Mouse (Mus musculus) MEL (cell line): ENCODE measurements around the gene Ikzf5. TPM values are rescaled to one million over a fixed set of nuclear protein-coding genes. Genes with fewer than 3 reads are reported as not detected.

Source experiments
- DNase-seq: peaks from one replicate; pipeline ENCODE4 v3.0.0; 2011; ENCODE audit warnings: low read depth, low spot score
- H3K27ac ChIP-seq: 2 replicates; pipeline ENCODE4 v1.5.1; 2012; ENCODE audit warnings: low read depth, mild to moderate bottlenecking, control low read depth, low read length, moderate library complexity; ENCODE audit not compliant: control insufficient read depth
- H3K27me3 ChIP-seq, 2 experiments: fragments of 150-350 bp in 1 of 2; sonication (generic) in 1 of 2; 2 replicates each; pipeline ENCODE4 v1.6.1; 2012; ENCODE audit warnings: low read length in 2 of 2, mild to moderate bottlenecking in 2 of 2, improper control_type of control experiment in 1 of 2, moderate library complexity in 1 of 2; ENCODE audit not compliant: insufficient read depth in 2 of 2, control insufficient read depth in 1 of 2
- H3K36me3 ChIP-seq, 2 experiments: 2 replicates each; pipeline ENCODE4 v1.6.1; 2012 to 2014; ENCODE audit warnings: low read length in 2 of 2, improper control_type of control experiment in 1 of 2, inconsistent platforms in 1 of 2, mild to moderate bottlenecking in 1 of 2; ENCODE audit not compliant: insufficient read depth in 2 of 2, control insufficient read depth in 1 of 2
- H3K4me1 ChIP-seq, 2 experiments: fragments of 150-350 bp in 1 of 2; sonication (generic) in 1 of 2; 2 replicates each; pipeline ENCODE4 v1.6.1; 2012; ENCODE audit warnings: low read length in 2 of 2, improper control_type of control experiment in 1 of 2, mild to moderate bottlenecking in 1 of 2; ENCODE audit not compliant: insufficient read depth in 2 of 2, control insufficient read depth in 1 of 2
- H3K4me3 ChIP-seq, 2 experiments: fragments of 150-350 bp in 1 of 2; sonication (generic) in 1 of 2; 2 replicates each; pipeline ENCODE4 v1.5.1; 2012; ENCODE audit warnings: low read depth in 2 of 2, low read length in 2 of 2, mild to moderate bottlenecking in 2 of 2, moderate library complexity in 2 of 2, control low read depth in 1 of 2, improper control_type of control experiment in 1 of 2; ENCODE audit not compliant: control insufficient read depth in 1 of 2, insufficient read depth in 1 of 2
- H3K79me2 ChIP-seq: 2 replicates; pipeline ENCODE4 v1.6.1; 2012; ENCODE audit warnings: mild to moderate bottlenecking, low read length, moderate library complexity; ENCODE audit not compliant: control insufficient read depth, poor library complexity, insufficient read depth
- H3K9ac ChIP-seq: 2 replicates; pipeline ENCODE4 v1.6.1; 2012; ENCODE audit warnings: low read depth, mild to moderate bottlenecking, control low read depth, low read length, moderate library complexity; ENCODE audit not compliant: control insufficient read depth, poor library complexity, severe bottlenecking
- H3K9me3 ChIP-seq: fragments of 150-350 bp; sonication (generic); replicated peaks from 2 replicates; pipeline ENCODE4 v1.6.1; 2012; ENCODE audit warnings: mild to moderate bottlenecking, low read length, improper control_type of control experiment, moderate library complexity; ENCODE audit not compliant: insufficient read depth
- E2F4 ChIP-seq: IDR thresholded peaks from 2 replicates; pipeline ENCODE4 v1.6.1; 2011; ENCODE audit warnings: low read depth, low read length, improper control_type of control experiment, borderline replicate concordance
- ELF1 ChIP-seq: IDR thresholded peaks from 2 replicates; pipeline ENCODE4 v1.6.1; 2014; ENCODE audit warnings: low read depth, mild to moderate bottlenecking, inconsistent platforms, low read length, improper control_type of control experiment, moderate library complexity
- EP300 ChIP-seq, 2 experiments: IDR thresholded peaks; 2 replicates each; pipeline ENCODE4 v1.6.1; 2011; ENCODE audit warnings: improper control_type of control experiment in 2 of 2, low read length in 2 of 2, low read depth in 1 of 2, mild to moderate bottlenecking in 1 of 2
- GATA1 ChIP-seq: IDR thresholded peaks from 2 replicates; pipeline ENCODE4 v1.6.1; 2011; ENCODE audit warnings: low read depth, low read length, improper control_type of control experiment
- MAX ChIP-seq: IDR thresholded peaks from 2 replicates; pipeline ENCODE4 v1.6.1; 2011; ENCODE audit warnings: low read length, improper control_type of control experiment
- MYC ChIP-seq: IDR thresholded peaks from 2 replicates; pipeline ENCODE4 v1.6.1; 2011; ENCODE audit warnings: low read depth, mild to moderate bottlenecking, low read length, improper control_type of control experiment, moderate library complexity
- POLR2A ChIP-seq, 2 experiments: IDR thresholded peaks; 2 replicates each; pipeline ENCODE4 v1.6.1; 2011 to 2012; ENCODE audit warnings: low read length in 2 of 2, mild to moderate bottlenecking in 2 of 2, control low read depth in 1 of 2, improper control_type of control experiment in 1 of 2, low read depth in 1 of 2, moderate library complexity in 1 of 2; ENCODE audit not compliant: control insufficient read depth in 1 of 2, insufficient read depth in 1 of 2, poor library complexity in 1 of 2
- POLR2AphosphoS2 ChIP-seq: IDR thresholded peaks from 2 replicates; pipeline ENCODE4 v1.6.1; 2011; ENCODE audit warnings: low read length, improper control_type of control experiment
- RAD21 ChIP-seq: IDR thresholded peaks from 2 replicates; pipeline ENCODE4 v1.6.1; 2011; ENCODE audit warnings: mild to moderate bottlenecking, low read depth, low read length, improper control_type of control experiment
- TBP ChIP-seq: IDR thresholded peaks from 2 replicates; pipeline ENCODE4 v1.8.0; 2011; ENCODE audit warnings: low read depth, low read length, improper control_type of control experiment
- USF1 ChIP-seq: IDR thresholded peaks from 2 replicates; pipeline ENCODE4 v1.6.1; 2014; ENCODE audit warnings: low read depth, mild to moderate bottlenecking, inconsistent platforms, low read length, improper control_type of control experiment, moderate library complexity
- ZC3H11A ChIP-seq: IDR thresholded peaks from 2 replicates; pipeline ENCODE4 v1.6.1; 2012; ENCODE audit warnings: low read depth, mild to moderate bottlenecking, inconsistent platforms, low read length, improper control_type of control experiment
- polyA plus RNA-seq, 2 experiments: library from polyadenylated mRNA; stranded (reverse) in 1 of 2; unstranded in 1 of 2; fragments of >175 nt in 1 of 2; fragments of >200 nt in 1 of 2; gene quantifications; 2 replicates each; pipeline versions ENCODE4 v1.2.1 to v1.2.4; 2012; ENCODE audit warnings: low replicate concordance in 2 of 2, low read depth in 1 of 2; ENCODE audit not compliant: insufficient read length in 2 of 2, insufficient read depth in 1 of 2, missing spikeins in 1 of 2
- total RNA-seq: library from RNA; depleted of rRNA; stranded (reverse); fragments of 300-350 nt; gene quantifications from 2 replicates; pipeline ENCODE4 v1.2.3, GENCODE M21; 2012

Ikzf5 gene
- total and polyA plus RNA-seq, 3 experiments: 8.8 to 65.4 (median 28.5) TPM

GRCm38 (mm10) chr7:131411941-131412270 is 1.6 kb upstream of the Ikzf5 start:
- H3K27ac ChIP-seq: no peak overlapping the region
- H3K27me3 ChIP-seq: no peaks in the 10 kb centered on the region
- H3K9me3 ChIP-seq: no peaks in the 10 kb centered on the region
- H3K36me3 ChIP-seq: peaks cover 0 to 17% of the 10 kb centered on the region in 2 experiments; a peak in 2 of 4 replicates
- no peak for TF ChIP-seq USF1
- TF ChIP-seq MAX: no peak
- TF ChIP-seq ELF1: no peak
- no peak for TF ChIP-seq RAD21
- no peak for TF ChIP-seq E2F4
- no peak for TF ChIP-seq POLR2A (IDR thresholded peaks at IDR 0.05; ENCODE audit: control insufficient read depth in 1 of 2, insufficient read depth in 1 of 2, low read depth in 1 of 2, low read length in 2 of 2, poor library complexity in 1 of 2)
- no peak for TF ChIP-seq POLR2AphosphoS2
- peaks cover 13% of the 10 kb centered on the region for H3K79me2 ChIP-seq
- DNase-seq: no peak
- H3K9ac ChIP-seq: no peak overlapping the region
- peaks cover 3 to 5% of the 10 kb centered on the region in 2 experiments for H3K4me1 ChIP-seq
- H3K4me3 ChIP-seq: no peak overlapping the region; a peak in 1 of 4 replicates

DNA sequence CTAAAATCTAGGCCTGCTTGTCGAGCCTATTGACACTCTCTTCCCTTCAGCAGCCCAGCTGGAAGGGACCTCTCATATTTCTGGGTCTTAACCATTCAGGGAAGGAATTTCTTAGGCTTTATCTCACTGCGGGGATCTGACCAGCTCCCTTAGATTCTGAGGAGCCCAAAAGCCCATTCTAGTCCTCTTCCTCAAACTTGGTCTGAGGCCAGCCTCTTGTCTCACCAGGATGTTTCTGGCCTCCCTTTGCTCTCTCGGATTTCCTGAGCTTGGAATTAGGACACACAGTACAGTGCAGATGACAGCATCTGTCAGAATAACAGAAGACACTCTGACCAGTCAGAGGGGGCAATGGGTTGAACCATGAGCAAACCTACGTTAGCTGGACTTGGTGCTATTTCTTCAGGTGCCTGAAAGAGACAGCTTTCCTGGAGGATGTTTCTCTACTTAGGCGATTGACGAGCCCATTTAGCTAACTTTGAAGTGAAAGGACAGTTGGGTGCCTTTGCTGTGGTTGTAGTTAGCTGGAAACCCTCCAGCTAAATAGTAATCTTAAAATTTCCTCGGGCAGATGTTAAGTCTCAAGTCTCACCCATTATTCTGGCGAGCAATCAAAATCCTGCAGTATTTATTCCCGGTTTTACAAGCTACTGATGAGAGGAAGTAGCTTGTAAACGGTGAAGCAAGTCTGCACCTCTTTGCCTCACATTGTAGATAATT is 1.1 kb upstream of the Ikzf5 start:
- peak; percentile 37 for DNase-seq
- H3K9me3 ChIP-seq: no peaks in the 10 kb centered on the region
- H3K79me2 ChIP-seq: peaks cover 15% of the 10 kb centered on the region

DNA sequence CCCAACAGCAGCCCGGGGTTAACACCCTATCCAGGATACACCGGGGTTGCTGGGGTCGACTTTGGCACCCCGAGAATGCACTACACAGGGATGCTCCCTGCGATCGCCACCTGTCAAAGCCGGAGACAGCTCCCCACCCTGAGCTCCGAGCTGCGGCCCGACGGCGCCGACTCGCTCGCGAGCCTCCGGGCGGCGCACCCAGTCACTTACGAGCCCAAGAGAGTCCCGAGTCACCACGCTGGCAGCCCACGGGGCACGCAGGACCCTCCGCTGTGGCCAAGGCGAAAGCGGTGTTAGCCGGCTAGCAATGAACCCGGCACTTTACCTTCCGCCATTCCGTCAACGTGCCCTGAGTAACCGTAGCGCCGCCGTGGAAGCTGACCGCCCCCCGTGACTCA is 334 bp downstream of the Ikzf5 start:
- H3K27ac ChIP-seq: peak overlapping the region; percentile 35; the same call in 1 of the 2 replicates
- peak overlapping the region; percentile 89 for H3K9ac ChIP-seq
- peaks cover 15% of the 10 kb centered on the region for H3K79me2 ChIP-seq
- no peaks in the 10 kb centered on the region for H3K9me3 ChIP-seq
- peak overlapping the region; percentile 70 to 75 for H3K4me3 ChIP-seq
- peaks cover 3 to 5% of the 10 kb centered on the region in 2 experiments for H3K4me1 ChIP-seq
- TF ChIP-seq TBP: no peak
- no peaks in the 10 kb centered on the region for H3K27me3 ChIP-seq
- H3K36me3 ChIP-seq: peaks cover 0 to 17% of the 10 kb centered on the region in 2 experiments; a peak in 2 of 4 replicates
- peak; percentile 56 for DNase-seq

More for the DNA sequence above, 1.1 kb upstream of the Ikzf5 start:
- Histone ChIP-seq H3K27ac (no peak overlapping the region), H3K4me3 (peak overlapping the region; percentile 72 to 75), H3K9ac (peak overlapping the region; percentile 49), H3K27me3 (no peaks in the 10 kb centered on the region), H3K36me3 (peaks cover 0 to 17% of the 10 kb centered on the region in 2 experiments; a peak in 2 of 4 replicates), H3K4me1 (peaks cover 3 to 5% of the 10 kb centered on the region in 2 experiments)
- TF ChIP-seq MYC (no peak), ZC3H11A (no peak), EP300 (IDR thresholded peaks at IDR 0.05; ENCODE audit: low read depth in 1 of 2, low read length in 2 of 2) (0 out of 4 replicates have a peak, but pooled peaks of 1 of the 2 experiments have one; percentile 20), GATA1 (0 out of 2 replicates have a peak, but pooled peaks have one; percentile 15)
